Mouse (Mus musculus): ENCODE data around the gene Ccdc13. TPM values are rescaled to one million over a fixed set of nuclear protein-coding genes. Genes with fewer than 3 reads are reported as not detected.

Ccdc13 gene
- polyA plus RNA-seq (2012; ENCODE audit: low replicate concordance) = not detected in 2 replicates

DNA sequence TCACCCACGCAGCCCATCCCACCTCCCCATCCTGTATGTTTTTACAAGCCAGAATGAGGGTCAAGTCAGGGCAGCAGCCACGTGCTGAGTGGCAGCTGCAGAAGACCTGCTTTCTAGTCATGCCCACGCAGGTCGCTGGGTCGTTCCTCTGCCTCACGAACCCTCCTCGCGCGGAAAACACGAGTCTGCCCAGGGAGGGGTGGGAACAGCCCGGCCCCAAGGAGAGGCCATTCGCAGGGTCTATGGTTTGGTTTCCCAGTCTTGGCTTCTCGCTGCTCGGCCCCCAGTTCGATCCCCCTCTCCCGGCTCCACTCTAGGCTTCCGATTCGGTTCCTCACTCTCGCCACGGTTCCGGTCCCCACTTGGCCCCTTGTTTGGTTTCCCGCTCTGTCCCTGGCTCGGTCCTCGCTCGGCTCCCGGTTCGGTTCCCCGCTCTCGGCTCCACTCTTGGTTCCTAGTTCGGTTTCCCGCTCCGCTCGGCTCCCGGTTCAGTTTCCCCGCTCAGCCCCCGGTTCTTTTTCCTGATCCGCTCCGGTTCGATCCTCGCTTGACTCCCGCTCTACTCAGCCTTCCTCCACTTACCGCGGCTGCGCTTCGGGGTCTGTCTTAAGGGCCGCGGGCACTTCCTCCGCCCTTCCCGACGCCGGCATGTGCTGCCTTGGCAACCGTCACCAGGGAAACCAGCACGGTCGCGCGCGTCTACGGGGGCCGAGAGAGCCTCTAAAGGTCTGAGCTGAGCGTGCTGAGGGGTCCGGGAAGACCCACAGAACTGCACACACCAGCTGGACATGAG is at the start of gene Ccdc13:
TSS of gene Ccdc13 (minus strand) at position 633 of the 793 bp plus-strand sequence.

DNA sequence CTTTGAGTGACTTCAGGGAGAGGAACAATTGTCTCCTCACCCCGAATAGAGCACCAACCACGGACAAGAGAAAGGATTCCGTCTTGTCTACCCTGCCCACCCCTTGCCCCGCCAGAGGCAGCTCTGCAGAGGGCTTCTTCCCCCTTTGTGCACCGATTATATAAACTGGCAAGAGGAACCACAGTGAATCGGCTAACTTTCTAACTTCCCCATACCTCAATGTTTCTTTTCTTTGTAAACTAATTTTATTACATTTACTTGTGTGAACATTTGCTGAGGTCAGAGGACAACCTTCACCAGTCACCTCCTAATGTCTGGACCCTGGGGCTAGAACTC is 18.9 kb upstream of the Ccdc13 start, which contains the start of gene Higd1a:
TSS of gene Higd1a (minus strand) at position 210 of the 336 bp plus-strand sequence.

DNA sequence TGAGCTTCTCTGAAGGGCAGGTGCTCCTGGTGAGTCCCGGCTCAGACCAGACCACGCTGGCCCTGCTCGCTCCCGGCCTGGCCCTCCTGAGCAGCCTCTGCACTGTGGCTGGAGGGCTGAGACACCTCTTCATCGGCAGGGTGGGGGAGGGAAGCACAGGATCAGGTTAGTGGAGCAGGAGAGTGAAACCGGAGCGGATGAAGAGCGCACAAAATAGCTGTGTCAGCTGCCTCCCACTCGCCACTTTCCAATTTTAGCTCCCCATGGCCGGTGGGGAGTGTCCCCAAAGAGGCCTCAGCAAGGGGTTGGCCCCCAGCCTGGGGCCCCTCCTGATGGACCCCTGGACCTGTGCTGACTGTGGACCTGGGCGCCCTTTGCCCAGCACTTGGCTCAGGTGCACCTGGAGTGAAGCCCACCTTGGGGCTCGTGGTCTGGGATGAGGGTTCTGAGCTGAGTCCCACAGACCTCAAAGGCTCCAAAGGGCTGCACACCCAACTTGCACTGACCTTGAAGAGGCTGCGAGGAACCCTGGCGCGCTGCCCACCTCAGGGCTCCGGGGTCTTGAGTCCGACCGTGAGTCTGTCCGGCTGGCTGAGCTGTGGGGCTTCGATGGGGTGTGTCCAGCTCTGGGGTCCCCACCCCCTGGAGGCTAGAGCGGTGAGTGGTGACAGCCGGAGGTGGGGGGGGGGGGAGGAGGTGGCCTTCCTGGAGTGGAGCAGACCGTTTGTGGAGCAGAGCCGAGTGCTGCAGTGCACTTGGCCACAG is 47.3 kb downstream of the Ccdc13 start, which contains the start of gene Hhatl:
TSS of gene Hhatl (minus strand) at position 751 of the 765 bp plus-strand sequence.

DNA sequence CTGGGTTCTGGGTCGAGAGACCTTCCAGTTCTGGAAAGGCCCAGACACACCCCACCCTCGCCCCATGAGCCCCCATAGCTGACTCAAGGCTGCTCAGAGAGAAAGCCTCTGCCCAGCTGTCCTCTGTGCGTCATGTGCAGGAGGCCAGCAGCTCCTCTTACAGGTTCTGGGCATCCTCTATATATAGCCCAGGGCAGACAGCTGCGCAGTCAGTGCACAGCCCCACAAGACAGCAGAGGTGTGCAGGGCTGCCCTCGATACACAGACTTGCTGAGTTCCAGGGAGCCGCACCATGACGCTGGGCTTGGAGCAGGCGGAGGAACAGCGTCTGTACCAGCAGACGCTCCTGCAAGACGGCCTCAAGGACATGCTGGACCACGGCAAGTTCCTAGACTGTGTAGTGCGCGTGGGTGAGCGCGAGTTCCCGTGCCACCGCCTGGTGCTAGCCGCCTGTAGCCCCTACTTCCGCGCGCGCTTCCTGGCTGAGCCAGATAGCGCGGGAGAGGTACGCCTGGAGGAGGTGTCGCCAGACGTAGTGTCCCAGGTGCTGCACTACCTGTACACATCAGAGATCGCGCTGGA is 61.7 kb downstream of the Ccdc13 start, which contains the start of gene Klhl40:
TSS of gene Klhl40 (plus strand) at position 124 of the 582 bp plus-strand sequence.

DNA sequence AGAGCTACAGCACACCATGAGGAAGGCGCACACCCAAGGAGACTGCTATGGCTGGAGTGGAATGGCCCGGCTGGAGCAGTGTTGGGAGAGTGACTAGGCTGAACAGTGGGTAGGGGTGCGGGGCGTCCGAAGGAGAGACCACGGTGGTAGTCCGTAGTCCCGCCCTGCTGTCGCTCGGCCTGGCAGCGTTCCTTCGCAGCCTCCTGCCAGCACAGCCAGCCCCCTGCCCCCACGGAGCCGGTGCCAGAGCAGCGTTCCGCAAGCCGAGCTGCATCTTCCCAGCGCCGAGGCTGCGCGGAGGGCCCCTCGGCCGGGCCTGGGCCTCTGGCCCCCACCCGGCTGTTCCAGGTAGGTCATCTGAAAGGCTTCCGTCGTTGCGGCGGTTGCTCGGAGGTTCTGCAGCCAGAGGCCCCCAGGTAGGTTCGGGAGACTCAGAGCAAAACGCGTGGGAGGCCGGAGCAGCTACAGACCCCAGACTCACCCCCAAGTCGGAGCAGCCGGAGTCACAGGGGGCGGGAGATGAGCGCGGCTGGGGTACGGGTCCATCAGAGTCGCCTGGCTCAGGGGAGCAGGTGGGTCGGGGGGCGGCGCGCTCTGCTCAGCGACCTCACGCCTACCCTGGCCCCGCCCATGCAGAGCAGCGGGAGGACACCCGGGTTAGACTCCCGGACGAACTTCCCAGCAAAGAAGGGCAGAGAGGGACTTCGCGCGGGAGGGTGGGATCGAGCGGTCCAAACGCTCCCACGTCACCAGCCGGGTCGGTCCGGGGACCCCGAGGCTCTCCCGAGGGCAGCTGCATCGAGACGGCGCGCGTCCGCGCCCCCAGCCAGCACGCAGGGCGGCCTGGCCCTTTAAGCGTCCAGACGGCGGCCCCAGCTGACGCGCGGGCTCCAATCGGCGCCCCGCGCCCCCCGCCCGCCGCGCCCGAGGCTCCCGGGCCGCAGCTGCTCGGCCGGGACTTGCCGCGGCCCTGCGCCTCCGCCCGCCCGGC is 79.9 kb downstream of the Ccdc13 start, which contains the start of gene Zfp651:
TSS of gene Zfp651 (plus strand) at position 240 of the 991 bp plus-strand sequence.

Other genes starting within 250 kb of the Ccdc13 start
- gene Lyzl4, start 197.4 kb downstream of the Ccdc13 start, polyA plus RNA-seq (2012; ENCODE audit: low replicate concordance) = not detected in 2 replicates
- 0.69 and 1.9 TPM in 2 replicates for gene Vipr1, start 196.7 kb downstream of the Ccdc13 start, polyA plus RNA-seq (2012; ENCODE audit: low replicate concordance)
- 8.1 and 14.6 TPM in 2 replicates for gene Sec22c, start 134.0 kb downstream of the Ccdc13 start, polyA plus RNA-seq (2012; ENCODE audit: low replicate concordance)
- gene Ss18l2, start 129.1 kb downstream of the Ccdc13 start, polyA plus RNA-seq (2012; ENCODE audit: low replicate concordance) = 11.0 and 17.7 TPM in 2 replicates
- gene Nktr, start 120.3 kb downstream of the Ccdc13 start, polyA plus RNA-seq (2012; ENCODE audit: low replicate concordance) = 15.2 and 28.9 TPM in 2 replicates
- 0.63 and 2.2 TPM in 2 replicates for gene Zfp651, start 80.1 kb downstream of the Ccdc13 start, polyA plus RNA-seq (2012; ENCODE audit: low replicate concordance)
- not detected in 2 replicates for gene Klhl40, start 61.9 kb downstream of the Ccdc13 start, polyA plus RNA-seq (2012; ENCODE audit: low replicate concordance)
- not detected in 2 replicates for gene Hhatl, start 47.0 kb downstream of the Ccdc13 start, polyA plus RNA-seq (2012; ENCODE audit: low replicate concordance)
- gene Higd1a, start 18.9 kb upstream of the Ccdc13 start, polyA plus RNA-seq (2012; ENCODE audit: low replicate concordance) = 17.8 and 26.4 TPM in 2 replicates
- gene Ackr2, start 58.9 kb upstream of the Ccdc13 start, polyA plus RNA-seq (2012; ENCODE audit: low replicate concordance) = 0.14 and 0.76 TPM in 2 replicates
- gene Cyp8b1, start 76.8 kb upstream of the Ccdc13 start, polyA plus RNA-seq (2012; ENCODE audit: low replicate concordance) = 0.26 TPM in 1 of 2 replicates, not detected in the other
- 0.24 TPM in 1 of 2 replicates, not detected in the other for gene Fam198a, start 111.5 kb upstream of the Ccdc13 start, polyA plus RNA-seq (2012; ENCODE audit: low replicate concordance)
- 1.3 and 1.7 TPM in 2 replicates for gene Pomgnt2, start 157.6 kb upstream of the Ccdc13 start, polyA plus RNA-seq (2012; ENCODE audit: low replicate concordance)

Data from leukemia stem cell, adult 10-12 weeks (primary cell).